Mouse (Mus musculus): ENCODE measurements at regions not wholly inside any gene's neighbourhood (a gene's known extent, or its start where the extent isn't known, plus 50 kb on each side); places are given as distances from the start of the nearest gene placed in this dataset.

GRCm38 (mm10) chr4:45744849-45745407, 53.9 kb upstream of the Aldh1b1 start:
- TF ChIP-seq CTCF (IDR thresholded peaks at IDR 0.05; ENCODE audit: low read depth) = no peak
- TF ChIP-seq EP300 (IDR thresholded peaks at IDR 0.05; ENCODE audit: low read depth) = no peak

All from liver, embryonic 14.5 days (tissue).